Comparison of ENCODE assay signal across 8 mouse cellular contexts in genomic region chr4:53931499-53931898, GRCm38 (mm10).
DNase-seq lines count a peak whose midpoint lies in the region; ATAC-seq and TF ChIP-seq lines count a peak whose summit lies in the region.

No protein-coding gene starts in this region.

- DNase-seq in 416B (ENCODE audit: low read depth) (peak; percentile 55), WW6 (ENCODE audit: low read depth, low spot score) (peak; percentile 59)
- DNase-seq in embryo, embryonic 11 days = peak; percentile 89
- peak; percentile 81 for DNase-seq in midbrain, postnatal 0 days (ENCODE audit: low spot score)
- DNase-seq in testis, postnatal 10 days (ENCODE audit: low spot score) = peak; percentile 65

- H3K4me1 ChIP-seq in heart, embryonic 12.5 days (replicated peaks) = peaks cover 12% of the 10 kb centered on the region
- H3K4me1 ChIP-seq in kidney, embryonic 14.5 days (ENCODE audit: control insufficient read depth, insufficient read depth, low read length) = no peaks in the 10 kb centered on the region
- peaks cover 3% of the 10 kb centered on the region; the same call in 1 of the 2 replicates for H3K4me1 ChIP-seq in limb, embryonic 15.5 days
- peaks cover 3% of the 10 kb centered on the region; the same call in 1 of the 2 replicates for H3K4me1 ChIP-seq in midbrain, postnatal 0 days (ENCODE audit: insufficient read depth, low read length)

- no peaks in the 10 kb centered on the region for H3K36me3 ChIP-seq in heart, embryonic 12.5 days
- no peaks in the 10 kb centered on the region for H3K36me3 ChIP-seq in kidney, embryonic 14.5 days (ENCODE audit: control insufficient read depth, insufficient read depth, low read length)
- no peaks in the 10 kb centered on the region for H3K36me3 ChIP-seq in limb, embryonic 15.5 days
- no peaks in the 10 kb centered on the region for H3K36me3 ChIP-seq in midbrain, postnatal 0 days (ENCODE audit: insufficient read depth, low read length)

- 0 out of 2 replicates have a peak, but pooled peaks have one; percentile 63 for ATAC-seq in heart, embryonic 12.5 days (ENCODE audit: insufficient number of reproducible peaks, low FRiP score)
- peak; percentile 87 for ATAC-seq in kidney, embryonic 14.5 days (ENCODE audit: low FRiP score, low TSS enrichment)
- no peak for ATAC-seq in limb, embryonic 15.5 days (ENCODE audit: insufficient number of reproducible peaks, low FRiP score, low TSS enrichment, low read depth)
- ATAC-seq in midbrain, postnatal 0 days (ENCODE audit: low FRiP score) = peak; percentile 82

- TF ChIP-seq CTCF in midbrain, postnatal 0 days (IDR thresholded peaks at IDR 0.05) = peak; percentile 92

- H3K4me3 ChIP-seq in heart, embryonic 12.5 days = peak overlapping the region; percentile 38
- H3K4me3 ChIP-seq in kidney, embryonic 14.5 days (ENCODE audit: low read length) = peak overlapping the region; percentile 19; the same call in 1 of the 2 replicates
- H3K4me3 ChIP-seq in limb, embryonic 15.5 days = peak overlapping the region; percentile 20
- H3K4me3 ChIP-seq in midbrain, postnatal 0 days (ENCODE audit: low read depth, low read length) = no peak overlapping the region

- H3K27ac ChIP-seq in heart, embryonic 12.5 days (ENCODE audit: poor library complexity, severe bottlenecking) = no peak overlapping the region
- H3K27ac ChIP-seq in kidney, embryonic 14.5 days (ENCODE audit: low read depth, low read length) = no peak overlapping the region
- H3K27ac ChIP-seq in limb, embryonic 15.5 days = no peak overlapping the region
- no peak overlapping the region for H3K27ac ChIP-seq in midbrain, postnatal 0 days (ENCODE audit: low read depth, low read length)

- H3K9me3 ChIP-seq in heart, embryonic 12.5 days (replicated peaks) = no peaks in the 10 kb centered on the region
- no peaks in the 10 kb centered on the region for H3K9me3 ChIP-seq in kidney, embryonic 14.5 days (ENCODE audit: control insufficient read depth, low read length)
- no peaks in the 10 kb centered on the region for H3K9me3 ChIP-seq in limb, embryonic 15.5 days
- no peaks in the 10 kb centered on the region for H3K9me3 ChIP-seq in midbrain, postnatal 0 days (ENCODE audit: low read length)

- 10% methylated on average over 10 of the region's 10 CpGs for WGBS in heart, embryonic 12.5 days
- WGBS in kidney, embryonic 14.5 days = 17% methylated on average over 10 of the region's 10 CpGs
- WGBS in limb, embryonic 15.5 days = 15% methylated on average over 10 of the region's 10 CpGs
- WGBS in midbrain, postnatal 0 days = 16% methylated on average over 10 of the region's 10 CpGs

- H3K27me3 ChIP-seq in heart, embryonic 12.5 days (replicated peaks) = no peaks in the 10 kb centered on the region
- H3K27me3 ChIP-seq in kidney, embryonic 14.5 days (ENCODE audit: control insufficient read depth, insufficient read depth, low read length) = no peaks in the 10 kb centered on the region
- H3K27me3 ChIP-seq in limb, embryonic 15.5 days = no peaks in the 10 kb centered on the region
- H3K27me3 ChIP-seq in midbrain, postnatal 0 days (ENCODE audit: insufficient read depth, low read length) = no peaks in the 10 kb centered on the region

- H3K9ac ChIP-seq in heart, embryonic 12.5 days = peak overlapping the region; percentile 45; the same call in 1 of the 2 replicates
- no peak overlapping the region for H3K9ac ChIP-seq in kidney, embryonic 14.5 days (ENCODE audit: low read depth, low read length)
- no peak overlapping the region for H3K9ac ChIP-seq in limb, embryonic 15.5 days
- no peak overlapping the region for H3K9ac ChIP-seq in midbrain, postnatal 0 days (replicated peaks; ENCODE audit: low read length, poor library complexity, severe bottlenecking)

- peak overlapping the region; percentile 69 for H3K4me2 ChIP-seq in heart, embryonic 12.5 days
- H3K4me2 ChIP-seq in kidney, embryonic 14.5 days (replicated peaks; ENCODE audit: low read depth, low read length) = peak overlapping the region; percentile 34
- peak overlapping the region; percentile 41 for H3K4me2 ChIP-seq in limb, embryonic 15.5 days
- peak overlapping the region; percentile 45 for H3K4me2 ChIP-seq in midbrain, postnatal 0 days (ENCODE audit: low read depth, low read length, poor library complexity, severe bottlenecking)
